Mouse (Mus musculus) forebrain, postnatal 0 days (tissue): ENCODE results near the gene Rpl3. TPM values are rescaled to one million over a fixed set of nuclear protein-coding genes. Genes with fewer than 3 reads are reported as not detected.

Experiments
- ATAC-seq: fragments of 200-750 bp; cut with Nextera tagmentation; 2 replicates; pipeline ENCODE4 v1.8.0; 2017; ENCODE audit warnings: mild to moderate bottlenecking, moderate library complexity
- DNase-seq: peaks from one replicate; pipeline ENCODE4 v3.0.0-alpha.2; 2015
- H3K27ac ChIP-seq: fragments of 300-500 bp; sonication (generic); 2 replicates; pipeline ENCODE4 v1.5.1; 2014; ENCODE audit warnings: low read depth, mild to moderate bottlenecking, antibody characterized with exemption, low read length, moderate library complexity, mixed read lengths
- H3K27me3 ChIP-seq: fragments of 300-500 bp; sonication (generic); 2 replicates; pipeline ENCODE4 v1.6.1; 2014; ENCODE audit warnings: mild to moderate bottlenecking, low read length, mixed read lengths; ENCODE audit not compliant: insufficient read depth
- H3K36me3 ChIP-seq: fragments of 300-500 bp; sonication (generic); 2 replicates; pipeline ENCODE4 v1.6.1; 2014; ENCODE audit warnings: mild to moderate bottlenecking, moderate library complexity; ENCODE audit not compliant: insufficient read depth
- H3K4me1 ChIP-seq: fragments of 300-500 bp; sonication (generic); 2 replicates; pipeline ENCODE4 v1.6.1; 2014; ENCODE audit warnings: antibody characterized with exemption; ENCODE audit not compliant: insufficient read depth
- H3K4me2 ChIP-seq: fragments of 300-500 bp; sonication (generic); 2 replicates; pipeline ENCODE4 v1.6.1; 2014; ENCODE audit warnings: low read depth, mild to moderate bottlenecking, moderate library complexity
- H3K4me3 ChIP-seq: fragments of 300-500 bp; sonication (generic); 2 replicates; pipeline ENCODE4 v1.5.1; 2014; ENCODE audit warnings: low read depth, low read length, mixed read lengths
- H3K9ac ChIP-seq: fragments of 300-500 bp; sonication (generic); 2 replicates; pipeline ENCODE4 v1.6.1; 2014; ENCODE audit warnings: mild to moderate bottlenecking
- H3K9me3 ChIP-seq: fragments of 300-500 bp; sonication (generic); 2 replicates; pipeline ENCODE4 v1.6.1; 2016; ENCODE audit warnings: low read length
- CTCF ChIP-seq: sonication (generic); IDR thresholded peaks from 2 replicates; pipeline ENCODE4 v1.5.1; 2016; ENCODE audit warnings: antibody characterized with exemption, control low read depth, low read depth
- WGBS: fragments of 180-500 bp; shearing (Covaris S2); extraction: QIAGEN DNeasy Blood & Tissue Kit; methylation state at CpG from one replicate; pipeline ENCODE4 v1.1.7; 2014; 5-methylcytosine and 5-hydroxymethylcytosine counted together
- polyA plus RNA-seq: library from polyadenylated mRNA; unstranded; fragments of >200 nt; fragmentation: Nextera tagmentation; extraction: Ambion mirVana; gene quantifications from 2 replicates; pipeline ENCODE4 v1.2.1, GENCODE M21; 2015
- total RNA-seq: library from RNA; depleted of rRNA; stranded (reverse); fragments of >200 nt; gene quantifications from 2 replicates; pipeline ENCODE4 v1.2.3, GENCODE M21; 2014

Rpl3 gene
- total and polyA plus RNA-seq, 2 experiments from 2014 or later = 578 to 804 TPM

GRCm38 (mm10) chr15:80134450-80134847, 42.8 kb upstream of the Rpl3 start:
- no peaks in the 10 kb centered on the region; the same call in 1 of the 2 replicates for H3K36me3 ChIP-seq
- peak overlapping the region; percentile 85; the same call in 1 of the 2 replicates for H3K9ac ChIP-seq
- peak overlapping the region; percentile 88 for H3K4me2 ChIP-seq
- H3K4me3 ChIP-seq = peak overlapping the region; percentile 78; the same call in 1 of the 2 replicates
- no peaks in the 10 kb centered on the region for H3K9me3 ChIP-seq
- ATAC-seq (no peak), DNase-seq (no peak)
- H3K4me1 ChIP-seq = peaks cover 9% of the 10 kb centered on the region; the same call in 1 of the 2 replicates
- no peaks in the 10 kb centered on the region for H3K27me3 ChIP-seq
- TF ChIP-seq CTCF = no peak
- WGBS = 63% methylated on average over 9 of the region's 9 CpGs
- no peak overlapping the region for H3K27ac ChIP-seq

GRCm38 (mm10) chr15:80133682-80134449, 42.2 kb upstream of the Rpl3 start:
- peaks cover 9% of the 10 kb centered on the region; the same call in 1 of the 2 replicates for H3K4me1 ChIP-seq
- H3K9me3 ChIP-seq = no peaks in the 10 kb centered on the region
- H3K4me2 ChIP-seq = peak overlapping the region; percentile 88
- H3K4me3 ChIP-seq = peak overlapping the region; percentile 78
- peak overlapping the region; percentile 97 for H3K27ac ChIP-seq
- peak overlapping the region; percentile 85 for H3K9ac ChIP-seq
- ATAC-seq (no peak), DNase-seq (no peak)
- 0 out of 2 replicates have a peak, but pooled peaks have one; percentile 6 for TF ChIP-seq CTCF
- H3K27me3 ChIP-seq = no peaks in the 10 kb centered on the region
- 16% methylated on average over 14 of the region's 14 CpGs for WGBS
- no peaks in the 10 kb centered on the region; the same call in 1 of the 2 replicates for H3K36me3 ChIP-seq

- Histone ChIP-seq H3K27ac (peak within 1 kb of the TSS; percentile 97), H3K4me1 (peaks cover 9% of the 10 kb centered on the region; the same call in 1 of the 2 replicates), H3K9me3 (no peaks in the 10 kb centered on the region), H3K4me2 (peak within 1 kb of the TSS; percentile 88), H3K27me3 (no peaks in the 10 kb centered on the region), H3K36me3 (no peaks in the 10 kb centered on the region; the same call in 1 of the 2 replicates), H3K9ac (peak within 1 kb of the TSS; percentile 85), H3K4me3 (peak within 1 kb of the TSS; percentile 78)
- WGBS = 2% methylated on average over 55 of the region's 59 CpGs
- DNase-seq (peak; percentile 98), ATAC-seq (peak; percentile 98)
- TF ChIP-seq CTCF = peak; percentile 82
Measured at GRCm38 (mm10) chr15:80132993-80133586, 41.4 kb upstream of the Rpl3 start, which contains the start of gene Tab1. Gene Tab1, plus strand, starts transcription at chr15:80133127.

GRCm38 (mm10) chr15:80132452-80132851, 40.8 kb upstream of the Rpl3 start:
- Histone ChIP-seq H3K27me3 (no peaks in the 10 kb centered on the region), H3K4me1 (peaks cover 9% of the 10 kb centered on the region; the same call in 1 of the 2 replicates), H3K4me3 (peak overlapping the region; percentile 78), H3K36me3 (no peaks in the 10 kb centered on the region; the same call in 1 of the 2 replicates), H3K9ac (0 out of 2 replicates have a peak overlapping the region, but pooled peaks have one; percentile 85), H3K9me3 (no peaks in the 10 kb centered on the region), H3K4me2 (peak overlapping the region; percentile 88), H3K27ac (no peak overlapping the region)
- no peak for ATAC-seq
- no peak for DNase-seq
- 78% methylated on average over 9 of the region's 9 CpGs for WGBS
- TF ChIP-seq CTCF = no peak

GRCm38 (mm10) chr15:80131421-80131820, 39.8 kb upstream of the Rpl3 start:
- H3K27ac ChIP-seq = no peak overlapping the region
- ATAC-seq (no peak), DNase-seq (no peak)
- H3K9ac ChIP-seq = no peak overlapping the region
- WGBS = 64% methylated on average over 6 of the region's 6 CpGs
- H3K9me3 ChIP-seq = no peaks in the 10 kb centered on the region
- no peak overlapping the region for H3K4me3 ChIP-seq
- H3K4me2 ChIP-seq = no peak overlapping the region
- no peak for TF ChIP-seq CTCF
- H3K4me1 ChIP-seq = peaks cover 9% of the 10 kb centered on the region; the same call in 1 of the 2 replicates
- H3K27me3 ChIP-seq = no peaks in the 10 kb centered on the region
- no peaks in the 10 kb centered on the region for H3K36me3 ChIP-seq

GRCm38 (mm10) chr15:80130689-80131088, 39.0 kb upstream of the Rpl3 start:
- H3K4me3 ChIP-seq = no peak overlapping the region
- DNase-seq = no peak

More at GRCm38 (mm10) chr15:80130689-80131088, 39.0 kb upstream of the Rpl3 start:
- WGBS = 94% methylated on average over 5 of the region's 5 CpGs
- Histone ChIP-seq H3K27ac (no peak overlapping the region), H3K9ac (no peak overlapping the region), H3K9me3 (no peaks in the 10 kb centered on the region), H3K36me3 (no peaks in the 10 kb centered on the region), H3K4me2 (no peak overlapping the region), H3K27me3 (no peaks in the 10 kb centered on the region), H3K4me1 (peaks cover 9% of the 10 kb centered on the region; the same call in 1 of the 2 replicates)
- ATAC-seq = no peak
- no peak for TF ChIP-seq CTCF
